Mouse (Mus musculus) hindbrain, embryonic 14.5 days (tissue): ENCODE measurements around the gene Naglu. TPM values are rescaled to one million over a fixed set of nuclear protein-coding genes. Genes with fewer than 3 reads are reported as not detected.
A peak's percentile ranks its signal among the peaks of the same experiment; 100 is the strongest.

Source experiments
- ATAC-seq: fragments of 200-750 bp; cut with Nextera tagmentation; 2 replicates; pipeline ENCODE4 v1.8.0; 2017; ENCODE audit warnings: moderate number of reproducible peaks, mild to moderate bottlenecking, moderate TSS enrichment, moderate library complexity; ENCODE audit not compliant: low FRiP score
- DNase-seq: peaks from one replicate; pipeline ENCODE4 v3.0.0-alpha.2; 2015; ENCODE audit warnings: low spot score
- H3K27ac ChIP-seq: fragments of 300-500 bp; sonication (generic); 2 replicates; pipeline ENCODE4 v1.5.1; 2014; ENCODE audit warnings: mild to moderate bottlenecking, moderate library complexity
- H3K27me3 ChIP-seq: fragments of 300-500 bp; sonication (generic); 2 replicates; pipeline ENCODE4 v1.6.1; 2014; ENCODE audit warnings: mild to moderate bottlenecking, low read length, mixed read lengths; ENCODE audit not compliant: control insufficient read depth, insufficient read depth
- H3K36me3 ChIP-seq: fragments of 300-500 bp; sonication (generic); replicated peaks from 2 replicates; pipeline ENCODE4 v1.6.1; 2014; ENCODE audit not compliant: control insufficient read depth, insufficient read depth
- H3K4me1 ChIP-seq: fragments of 300-500 bp; sonication (generic); replicated peaks from 2 replicates; pipeline ENCODE4 v1.6.1; 2014; ENCODE audit warnings: antibody characterized with exemption, low read length, mixed read lengths; ENCODE audit not compliant: control insufficient read depth, insufficient read depth
- H3K4me2 ChIP-seq: fragments of 300-500 bp; sonication (generic); replicated peaks from 2 replicates; pipeline ENCODE4 v1.6.1; 2014; ENCODE audit warnings: mild to moderate bottlenecking, moderate library complexity
- H3K4me3 ChIP-seq: fragments of 300-500 bp; sonication (generic); replicated peaks from 2 replicates; pipeline ENCODE4 v1.5.1; 2014; ENCODE audit warnings: mild to moderate bottlenecking, low read length
- H3K9ac ChIP-seq: fragments of 300-500 bp; sonication (generic); 2 replicates; pipeline ENCODE4 v1.6.1; 2014
- H3K9me3 ChIP-seq: fragments of 300-500 bp; sonication (generic); 2 replicates; pipeline ENCODE4 v1.6.1; 2016; ENCODE audit warnings: low read length; ENCODE audit not compliant: control insufficient read depth
- WGBS: fragments of 180-500 bp; shearing (Covaris S2); extraction: QIAGEN DNeasy Blood & Tissue Kit; methylation state at CpG from one replicate; pipeline ENCODE4 v1.1.7; 2014; 5-methylcytosine and 5-hydroxymethylcytosine counted together
- polyA plus RNA-seq: library from polyadenylated mRNA; unstranded; fragments of >200 nt; fragmentation: Nextera tagmentation; extraction: Ambion mirVana; gene quantifications from 2 replicates; pipeline ENCODE4 v1.2.1, GENCODE M21; 2014

The Naglu gene
- polyA plus RNA-seq, 1 experiment from 2014 or later: 10.2 TPM

DNA sequence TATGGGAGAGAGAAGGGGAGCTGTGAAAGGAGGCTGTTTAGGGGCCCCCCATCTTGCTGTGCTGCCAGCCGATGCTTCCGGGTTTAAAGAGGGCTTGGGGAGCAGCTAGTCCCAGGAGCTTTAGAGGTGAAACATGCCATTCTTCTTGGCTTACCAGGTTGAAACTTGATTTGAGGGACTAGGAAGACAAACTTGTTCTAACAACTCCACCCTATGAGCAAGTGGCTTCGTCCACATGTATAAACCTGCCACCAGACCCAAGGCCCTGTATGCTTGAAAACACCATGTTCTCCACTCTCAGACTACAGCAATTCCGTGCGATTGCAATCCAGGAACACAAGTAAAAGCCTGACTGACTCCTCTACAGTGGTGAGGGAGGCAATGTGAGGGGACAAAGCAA is 33.2 kb downstream of the Naglu start:
- Histone ChIP-seq H3K4me2 (no peak overlapping the region), H3K36me3 (peaks cover 83% of the 10 kb centered on the region), H3K27me3 (no peaks in the 10 kb centered on the region), H3K9me3 (no peaks in the 10 kb centered on the region), H3K9ac (no peak overlapping the region), H3K27ac (no peak overlapping the region), H3K4me1 (no peaks in the 10 kb centered on the region), H3K4me3 (no peak overlapping the region)
- 96% methylated on average over 5 of the region's 5 CpGs for WGBS
- no peak for ATAC-seq
- no peak for DNase-seq

DNA sequence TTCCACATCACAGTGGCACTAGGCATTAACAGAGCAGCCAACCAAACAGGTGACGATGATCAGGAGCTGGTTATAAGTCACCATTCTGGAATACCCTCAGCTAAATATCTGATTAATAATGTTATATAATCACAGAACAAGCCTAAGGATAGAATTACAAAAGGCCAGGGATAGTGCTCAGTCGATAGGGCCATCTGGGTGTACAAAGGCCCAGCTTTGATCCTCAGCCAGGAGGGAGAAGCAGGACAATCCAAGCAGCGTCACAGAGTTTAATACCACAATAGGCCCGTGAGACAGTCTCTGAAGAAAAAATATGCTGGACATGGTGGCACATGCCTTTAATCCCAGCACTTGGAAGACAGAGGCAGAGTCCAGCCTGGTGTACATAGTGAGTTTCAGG is 39.5 kb downstream of the Naglu start:
- DNase-seq: no peak
- Histone ChIP-seq H3K27me3 (no peaks in the 10 kb centered on the region), H3K4me2 (no peak overlapping the region), H3K9ac (no peak overlapping the region), H3K36me3 (peaks cover 19% of the 10 kb centered on the region), H3K4me1 (no peaks in the 10 kb centered on the region), H3K4me3 (no peak overlapping the region), H3K9me3 (no peaks in the 10 kb centered on the region), H3K27ac (no peak overlapping the region)
- no peak for ATAC-seq
- 68% methylated on average over 4 of the region's 4 CpGs for WGBS

DNA sequence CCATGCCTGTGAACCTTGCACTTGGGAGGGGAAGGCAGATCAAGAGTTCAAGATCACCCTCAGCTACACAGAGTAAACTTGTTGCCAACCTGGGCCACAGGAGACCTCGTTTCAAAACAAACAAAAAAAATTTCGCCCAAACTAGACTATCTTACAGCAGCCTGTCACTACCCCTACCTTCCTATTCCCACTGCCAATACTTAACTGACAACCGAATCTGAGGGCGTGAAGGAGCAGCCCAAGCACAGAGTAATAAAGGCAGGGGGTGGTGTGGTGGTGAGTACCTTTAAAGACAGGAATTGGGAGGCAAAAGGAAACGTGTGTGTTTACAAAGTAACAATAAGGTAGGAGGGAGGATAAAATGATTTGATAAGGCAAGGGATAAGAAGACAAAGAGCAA is 40.9 kb downstream of the Naglu start:
- no peak overlapping the region for H3K27ac ChIP-seq
- no peak for ATAC-seq
- H3K9me3 ChIP-seq: no peaks in the 10 kb centered on the region
- DNase-seq: no peak
- H3K4me2 ChIP-seq: no peak overlapping the region
- no peak overlapping the region for H3K4me3 ChIP-seq
- H3K36me3 ChIP-seq: peaks cover 6% of the 10 kb centered on the region; the same call in 1 of the 2 replicates
- WGBS: 73% methylated on average over 5 of the region's 5 CpGs
- no peak overlapping the region for H3K9ac ChIP-seq
- H3K4me1 ChIP-seq: peaks cover 3% of the 10 kb centered on the region; the same call in 1 of the 2 replicates
- no peaks in the 10 kb centered on the region for H3K27me3 ChIP-seq

DNA sequence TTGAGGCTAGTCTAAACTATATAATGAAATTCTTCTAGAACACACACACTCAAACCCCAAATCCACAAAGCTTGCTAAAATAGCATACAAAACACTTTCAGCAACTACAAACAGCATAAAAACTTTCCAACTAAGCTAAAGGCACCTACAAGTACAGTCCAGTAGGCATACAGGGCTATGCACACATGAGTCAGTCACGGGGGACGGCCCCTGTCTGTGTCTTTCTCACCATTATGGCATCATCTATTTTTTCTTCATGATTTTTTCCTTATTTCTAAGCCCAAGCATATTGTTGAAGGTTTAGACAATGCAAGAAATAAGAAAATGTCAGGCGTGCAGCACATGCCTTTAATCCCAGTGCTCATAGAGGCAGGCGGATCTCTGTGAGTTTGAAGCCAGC is 41.4 kb downstream of the Naglu start:
- ATAC-seq: no peak
- Histone ChIP-seq H3K27ac (no peak overlapping the region), H3K9me3 (no peaks in the 10 kb centered on the region), H3K36me3 (peaks cover 1% of the 10 kb centered on the region; the same call in 1 of the 2 replicates), H3K27me3 (no peaks in the 10 kb centered on the region), H3K4me2 (no peak overlapping the region), H3K4me3 (no peak overlapping the region), H3K9ac (no peak overlapping the region), H3K4me1 (peaks cover 7% of the 10 kb centered on the region; the same call in 1 of the 2 replicates)
- WGBS: 92% methylated on average over 4 of the region's 4 CpGs
- no peak for DNase-seq

DNA sequence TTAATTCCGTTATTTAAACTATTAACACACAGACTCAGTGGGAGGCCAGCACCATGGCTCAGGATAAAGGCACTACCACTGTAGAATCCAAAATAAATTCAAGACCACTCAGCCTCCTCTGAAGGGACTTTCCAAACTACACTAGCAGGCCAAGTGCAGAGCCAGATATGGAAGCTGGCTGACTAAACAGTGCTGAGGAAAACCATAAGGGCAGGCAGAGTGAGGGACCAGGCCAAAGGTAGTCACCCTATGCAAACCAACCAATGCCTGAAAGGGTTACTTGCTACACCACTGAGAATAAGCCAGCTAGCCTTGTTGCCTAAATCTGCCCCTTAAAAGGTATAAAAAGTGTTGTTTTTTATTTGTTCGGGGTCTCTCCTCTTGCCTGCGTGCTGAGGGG is 42.4 kb downstream of the Naglu start:
- WGBS: 91% methylated on average over 3 of the region's 3 CpGs
- no peak for ATAC-seq

DNA sequence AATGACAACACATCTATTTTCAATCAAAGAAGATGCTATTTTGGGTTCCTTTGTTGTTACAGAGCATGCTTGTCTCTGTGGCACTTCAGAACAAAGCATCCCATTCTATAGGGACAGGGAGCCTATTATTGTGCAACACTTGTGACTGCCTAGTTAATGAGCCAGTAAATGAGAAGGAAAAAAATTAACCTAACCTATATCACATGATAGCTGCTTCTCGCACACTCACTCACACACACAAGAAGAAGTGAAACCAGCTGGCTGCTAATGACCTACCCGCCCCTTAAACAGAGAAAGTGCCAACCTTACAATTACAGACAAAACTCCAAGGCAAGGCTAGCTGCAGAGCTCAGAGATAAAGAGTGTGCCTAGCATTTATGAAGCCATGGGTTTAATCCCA is 45.8 kb downstream of the Naglu start:
- DNase-seq (no peak), ATAC-seq (no peak)
- WGBS: 37% methylated on average over 2 of the region's 2 CpGs
- no peak overlapping the region for H3K4me3 ChIP-seq
- H3K4me1 ChIP-seq: peaks cover 23% of the 10 kb centered on the region
- H3K27me3 ChIP-seq: no peaks in the 10 kb centered on the region
- peak overlapping the region; percentile 34 for H3K27ac ChIP-seq
- peak overlapping the region; percentile 8; the same call in 1 of the 2 replicates for H3K4me2 ChIP-seq
- no peaks in the 10 kb centered on the region for H3K36me3 ChIP-seq
- H3K9ac ChIP-seq: 0 out of 2 replicates have a peak overlapping the region, but pooled peaks have one; percentile 2
- H3K9me3 ChIP-seq: no peaks in the 10 kb centered on the region

More for the DNA sequence above, 42.4 kb downstream of the Naglu start:
- no peaks in the 10 kb centered on the region for H3K27me3 ChIP-seq
- no peak overlapping the region for H3K4me2 ChIP-seq
- no peak overlapping the region for H3K27ac ChIP-seq
- H3K36me3 ChIP-seq: no peaks in the 10 kb centered on the region
- H3K9me3 ChIP-seq: no peaks in the 10 kb centered on the region
- H3K4me1 ChIP-seq: peaks cover 7% of the 10 kb centered on the region; the same call in 1 of the 2 replicates
- H3K4me3 ChIP-seq: no peak overlapping the region
- no peak overlapping the region for H3K9ac ChIP-seq
- no peak for DNase-seq

DNA sequence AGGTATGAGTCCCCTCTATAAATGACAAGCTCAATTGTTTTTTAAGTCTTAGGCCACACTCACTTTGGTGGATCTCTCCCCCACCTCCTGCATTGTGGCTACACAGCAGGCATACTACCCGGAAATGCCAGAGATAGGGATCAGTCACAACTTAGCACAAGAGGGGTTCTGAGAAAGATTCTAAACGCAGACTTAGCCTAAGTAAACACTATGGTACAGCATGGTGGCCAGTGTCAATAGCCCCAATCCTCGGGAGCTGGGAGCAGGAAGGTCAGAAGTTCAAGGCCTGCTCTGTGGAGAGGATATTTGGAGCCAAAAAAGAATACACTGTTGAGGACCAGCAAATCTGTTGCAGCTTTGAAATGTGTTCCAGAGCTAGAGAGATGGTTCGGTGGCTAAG is 48.3 kb downstream of the Naglu start:
- WGBS: 56% methylated on average over 4 of the region's 4 CpGs
- Histone ChIP-seq H3K27me3 (no peaks in the 10 kb centered on the region), H3K4me3 (peak overlapping the region; percentile 85), H3K9me3 (no peaks in the 10 kb centered on the region), H3K36me3 (peaks cover 7% of the 10 kb centered on the region; the same call in 1 of the 2 replicates), H3K9ac (peak overlapping the region; percentile 89; the same call in 1 of the 2 replicates), H3K4me2 (peak overlapping the region; percentile 82), H3K27ac (no peak overlapping the region), H3K4me1 (peaks cover 33% of the 10 kb centered on the region)
- DNase-seq: no peak
- no peak for ATAC-seq

DNA sequence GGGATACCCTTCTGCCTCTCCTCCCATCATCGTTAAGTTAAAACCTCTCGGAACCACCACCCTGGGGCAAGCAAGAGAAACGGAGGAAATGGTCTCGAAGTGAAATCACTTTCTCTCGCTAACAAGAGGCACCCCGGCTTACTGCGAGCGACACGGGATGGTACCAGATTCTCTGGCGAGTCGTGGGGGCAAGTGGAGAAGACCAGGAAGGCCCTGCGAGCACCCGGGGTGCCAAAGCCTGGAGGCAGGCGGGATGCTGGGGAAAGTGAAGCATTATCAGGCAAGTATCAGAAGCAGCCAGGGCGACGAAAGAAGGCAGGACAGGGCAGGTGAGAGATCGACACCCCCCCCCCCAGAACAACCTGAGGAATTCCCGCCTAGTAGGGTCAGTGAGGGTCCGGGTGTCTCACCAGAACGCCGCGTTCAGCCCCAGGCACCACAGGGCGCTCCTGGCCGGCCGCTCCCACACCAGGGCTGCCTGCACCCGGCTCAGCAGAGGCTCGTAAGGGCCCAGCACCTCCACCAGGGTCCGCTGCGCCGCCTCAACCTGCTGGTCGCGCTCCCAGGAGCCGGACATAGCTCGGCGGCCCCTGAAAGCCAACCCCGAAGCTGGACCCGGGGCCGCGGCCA is 49.4 kb downstream of the Naglu start:
- peaks cover 33% of the 10 kb centered on the region for H3K4me1 ChIP-seq

DNA sequence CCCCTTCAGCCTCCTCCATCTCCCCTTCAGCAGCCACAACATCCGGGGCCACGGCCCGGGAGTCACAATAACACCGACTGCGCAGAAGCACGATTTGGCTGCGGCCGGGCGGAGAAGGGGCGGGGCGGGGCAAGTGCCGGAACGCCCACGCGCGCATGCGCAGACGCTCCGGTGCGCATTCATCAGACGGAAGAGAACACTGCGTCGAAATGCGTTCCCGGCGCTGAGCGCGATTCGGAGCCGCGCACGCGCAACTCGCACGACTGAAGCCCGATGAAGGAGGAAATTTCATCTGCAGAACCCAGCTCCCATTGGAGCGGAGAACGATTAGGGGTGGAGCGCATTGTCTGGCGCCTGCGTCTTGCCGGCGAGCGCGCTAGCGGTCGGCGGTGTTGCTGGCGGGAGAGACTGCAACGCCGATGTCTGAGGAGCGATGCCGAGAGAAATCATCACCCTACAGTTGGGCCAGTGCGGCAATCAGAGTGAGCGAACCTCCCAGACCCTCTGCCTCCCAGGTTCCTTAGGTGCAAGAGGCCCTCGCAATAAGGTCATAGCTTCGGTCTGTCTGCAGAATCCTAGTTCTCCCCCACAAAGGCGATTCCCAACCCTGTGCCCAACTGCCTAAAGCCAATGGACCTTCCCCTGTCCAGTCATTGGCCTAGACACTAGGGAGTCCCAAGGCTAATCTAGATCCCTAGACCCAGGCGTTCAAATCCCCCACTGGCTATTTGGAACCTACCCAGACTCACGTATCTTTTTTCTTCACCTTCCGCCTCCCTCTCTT is 50.1 kb downstream of the Naglu start, which contains the start of the genes Retreg3 and Tubg1:
TSS of gene Retreg3 (minus strand) at position 133 of the 784 bp plus-strand sequence.
TSS of gene Tubg1 (plus strand) at position 178 of the 784 bp plus-strand sequence.
- ATAC-seq: peak; percentile 94
- Histone ChIP-seq H3K4me1 (peaks cover 33% of the 10 kb centered on the region), H3K27me3 (no peaks in the 10 kb centered on the region), H3K9me3 (no peaks in the 10 kb centered on the region), H3K36me3 (peaks cover 19% of the 10 kb centered on the region), H3K27ac (peak within 1 kb of the TSS; percentile 89), H3K4me2 (peak within 1 kb of the TSS; percentile 94), H3K4me3 (peak within 1 kb of the TSS; percentile 85), H3K9ac (peak within 1 kb of the TSS; percentile 89)
- DNase-seq: peak; percentile 100
- under 1% methylated on average over 61 of the region's 61 CpGs for WGBS

More for the DNA sequence above, 49.4 kb downstream of the Naglu start:
- Histone ChIP-seq H3K27me3 (no peaks in the 10 kb centered on the region), H3K9me3 (no peaks in the 10 kb centered on the region), H3K27ac (peak overlapping the region; percentile 81), H3K36me3 (peaks cover 16% of the 10 kb centered on the region), H3K4me2 (peak overlapping the region; percentile 82), H3K9ac (peak overlapping the region; percentile 89), H3K4me3 (peak overlapping the region; percentile 85)
- DNase-seq: no peak
- ATAC-seq: peak; percentile 75
- WGBS: 1% methylated on average over 36 of the region's 39 CpGs
